Mouse (Mus musculus) ES-Bruce4 (cell line): ENCODE data around the gene Kif6. TPM values are rescaled to one million over a fixed set of nuclear protein-coding genes. Genes with fewer than 3 reads are reported as not detected.

Experiments
- H3K27ac ChIP-seq: 2 replicates; pipeline ENCODE4 v1.5.1; 2012; ENCODE audit warnings: low read length, inconsistent platforms; ENCODE audit not compliant: insufficient read depth
- H3K27me3 ChIP-seq: 2 replicates; pipeline ENCODE4 v1.6.1; 2012; ENCODE audit warnings: mild to moderate bottlenecking, low read length, inconsistent platforms; ENCODE audit not compliant: control insufficient read depth, poor library complexity, insufficient read depth, severe bottlenecking
- H3K36me3 ChIP-seq: 2 replicates; pipeline ENCODE4 v1.6.1; 2012; ENCODE audit warnings: inconsistent platforms, mild to moderate bottlenecking, low read length, moderate library complexity; ENCODE audit not compliant: control insufficient read depth, poor library complexity, insufficient read depth, severe bottlenecking
- H3K4me1 ChIP-seq: one replicate; pipeline ENCODE4 v1.8.1; 2011; ENCODE audit warnings: low read length; ENCODE audit not compliant: control insufficient read depth, insufficient read depth
- H3K4me3 ChIP-seq: 2 replicates; pipeline ENCODE4 v1.5.1; 2011; ENCODE audit warnings: low read depth, mild to moderate bottlenecking, low read length
- H3K9ac ChIP-seq: 2 replicates; pipeline ENCODE4 v1.6.1; 2012; ENCODE audit warnings: low read depth, mild to moderate bottlenecking, inconsistent platforms; ENCODE audit not compliant: poor library complexity, severe bottlenecking
- H3K9me3 ChIP-seq: replicated peaks from 2 replicates; pipeline ENCODE4 v1.6.1; 2012; ENCODE audit warnings: mild to moderate bottlenecking, low read length, inconsistent platforms; ENCODE audit not compliant: control insufficient read depth, poor library complexity, insufficient read depth, severe bottlenecking
- CTCF ChIP-seq: IDR thresholded peaks from one replicate; pipeline ENCODE4 v1.8.1; 2011; ENCODE audit warnings: low read depth, low read length
- EP300 ChIP-seq: IDR thresholded peaks from 2 replicates; pipeline ENCODE4 v1.6.1; 2011; ENCODE audit warnings: low read depth, low read length; ENCODE audit not compliant: insufficient read depth
- POLR2A ChIP-seq: IDR thresholded peaks from one replicate; pipeline ENCODE4 v1.8.1; 2011; ENCODE audit warnings: low read length; ENCODE audit not compliant: insufficient read depth
- polyA plus RNA-seq: library from polyadenylated mRNA; stranded (reverse); fragments of >200 nt; gene quantifications from 2 replicates; pipeline ENCODE4 v1.2.4, GENCODE M21; 2011; ENCODE audit warnings: low read depth; ENCODE audit not compliant: missing spikeins, insufficient read depth, insufficient read length

Gene Kif6
- polyA plus RNA-seq, 1 experiment, result 2.3 TPM

DNA sequence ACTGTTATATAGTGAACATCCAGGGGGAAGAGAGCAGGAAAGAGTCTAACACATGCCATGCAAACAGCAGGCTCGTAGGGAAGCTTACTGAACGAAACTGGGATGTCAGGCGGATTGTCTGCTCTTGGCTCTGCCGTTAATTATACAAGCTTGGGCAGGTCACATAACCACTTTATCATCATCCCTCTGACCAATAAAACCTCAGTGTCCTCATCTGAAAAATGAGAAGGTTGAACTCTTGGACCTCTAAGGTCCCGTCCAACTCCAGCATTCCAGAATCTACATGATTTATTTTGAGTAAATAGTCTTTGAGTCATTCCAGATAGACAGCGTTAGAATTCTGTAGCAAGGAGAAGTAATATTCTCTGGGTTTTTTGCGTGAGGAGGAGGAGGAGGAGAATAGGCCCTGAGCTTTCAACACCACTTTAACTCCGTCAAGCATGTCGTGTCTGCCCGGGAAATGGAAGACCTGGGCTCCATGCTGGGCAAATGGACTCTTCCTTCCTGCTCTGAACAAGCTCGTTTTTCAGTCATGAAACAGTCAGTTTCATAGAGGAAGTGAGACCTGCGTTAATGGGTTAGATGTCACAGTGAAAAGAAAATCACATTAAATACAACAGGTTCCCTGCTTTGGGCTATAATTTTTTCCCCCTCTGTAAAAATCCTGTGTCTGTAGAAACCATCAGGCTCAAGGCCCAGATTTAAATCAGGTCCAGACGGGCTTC, 162.3 kb downstream of the Kif6 start:
- Histone ChIP-seq H3K9ac (no peak overlapping the region), H3K36me3 (no peaks in the 10 kb centered on the region), H3K27me3 (no peaks in the 10 kb centered on the region; the same call in 1 of the 2 replicates), H3K27ac (no peak overlapping the region), H3K4me1 (no peaks in the 10 kb centered on the region), H3K4me3 (no peak overlapping the region), H3K9me3 (peaks cover 9% of the 10 kb centered on the region; the same call in 1 of the 2 replicates)
- TF ChIP-seq POLR2A (no peak), EP300 (no peak), CTCF (no peak)

DNA sequence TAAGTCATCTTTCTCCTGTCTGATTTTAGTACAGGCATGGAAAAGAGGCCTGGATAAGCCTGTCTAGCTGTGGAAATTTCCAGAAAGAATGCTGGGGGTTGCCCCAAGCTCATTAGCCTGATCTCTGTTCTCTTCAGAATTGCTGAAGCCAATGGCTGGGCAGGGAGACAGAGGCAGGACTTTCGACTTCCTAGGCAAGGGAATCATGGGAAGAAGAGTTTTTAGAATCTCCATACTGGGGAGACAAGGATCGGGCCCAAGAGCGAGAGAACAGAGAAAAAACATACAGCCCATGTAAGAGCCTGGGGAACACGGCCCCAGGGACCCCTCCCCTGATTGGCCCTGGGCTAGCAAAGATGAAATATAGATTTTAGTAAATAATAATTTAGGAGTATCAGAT, 164.1 kb downstream of the Kif6 start:
- Histone ChIP-seq H3K27ac (no peak overlapping the region), H3K4me1 (no peaks in the 10 kb centered on the region), H3K4me3 (no peak overlapping the region), H3K27me3 (no peaks in the 10 kb centered on the region; the same call in 1 of the 2 replicates), H3K9me3 (peaks cover 9% of the 10 kb centered on the region; the same call in 1 of the 2 replicates), H3K36me3 (no peaks in the 10 kb centered on the region), H3K9ac (no peak overlapping the region)
- TF ChIP-seq POLR2A, result no peak

DNA sequence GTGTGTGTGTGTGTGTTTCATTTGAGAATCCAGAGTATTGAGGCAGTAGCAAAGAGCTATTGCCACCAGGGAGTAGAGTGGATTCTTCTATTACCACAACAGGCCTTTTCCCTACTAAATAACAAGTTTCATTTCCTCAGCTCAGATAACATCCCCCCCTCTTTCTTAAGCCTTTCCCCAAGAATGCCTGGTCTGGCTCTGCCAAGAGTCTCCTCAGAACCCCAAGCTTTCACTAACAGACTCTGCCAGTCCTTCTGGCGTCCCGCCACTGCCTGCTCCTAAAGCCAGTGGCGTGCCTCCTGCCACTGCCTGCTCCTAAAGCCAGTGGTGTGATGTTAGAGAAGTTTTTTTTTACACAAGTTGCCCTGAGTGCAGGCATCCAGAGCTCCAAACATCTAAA, 164.6 kb downstream of the Kif6 start:
- Histone ChIP-seq H3K9ac (no peak overlapping the region), H3K4me3 (no peak overlapping the region), H3K27ac (no peak overlapping the region), H3K27me3 (no peaks in the 10 kb centered on the region; the same call in 1 of the 2 replicates), H3K36me3 (no peaks in the 10 kb centered on the region), H3K9me3 (peaks cover 9% of the 10 kb centered on the region; the same call in 1 of the 2 replicates), H3K4me1 (no peaks in the 10 kb centered on the region)
- no peak for TF ChIP-seq POLR2A
- TF ChIP-seq CTCF, result no peak
- no peak for TF ChIP-seq EP300

DNA sequence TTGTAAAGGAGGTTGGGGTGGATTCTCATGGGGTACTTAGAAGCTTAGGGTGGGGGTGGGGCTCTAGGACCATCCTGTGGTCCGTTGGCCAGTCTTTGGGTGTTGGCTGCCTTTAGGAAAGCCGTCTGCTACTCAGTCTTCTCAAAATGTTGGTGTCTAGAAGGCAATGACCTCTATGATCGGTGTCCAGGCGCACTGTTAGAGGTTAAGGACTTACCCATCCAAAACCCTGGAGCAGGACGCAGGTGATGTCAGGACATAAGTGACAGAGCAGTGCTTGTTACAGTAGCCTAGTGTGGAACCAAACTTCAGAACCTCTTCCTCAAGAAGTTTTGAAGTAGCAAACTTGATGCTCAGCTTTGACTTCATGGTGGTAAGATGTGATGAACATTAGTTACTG, 170.9 kb downstream of the Kif6 start:
- no peak overlapping the region for H3K27ac ChIP-seq
- no peak for TF ChIP-seq POLR2A
- no peak for TF ChIP-seq EP300
- no peak for TF ChIP-seq CTCF
- no peaks in the 10 kb centered on the region; the same call in 1 of the 2 replicates for H3K27me3 ChIP-seq
- H3K36me3 ChIP-seq, result no peaks in the 10 kb centered on the region
- no peak overlapping the region for H3K4me3 ChIP-seq
- H3K4me1 ChIP-seq, result no peaks in the 10 kb centered on the region
- H3K9ac ChIP-seq, result no peak overlapping the region
- H3K9me3 ChIP-seq, result peaks cover 5% of the 10 kb centered on the region; the same call in 1 of the 2 replicates

DNA sequence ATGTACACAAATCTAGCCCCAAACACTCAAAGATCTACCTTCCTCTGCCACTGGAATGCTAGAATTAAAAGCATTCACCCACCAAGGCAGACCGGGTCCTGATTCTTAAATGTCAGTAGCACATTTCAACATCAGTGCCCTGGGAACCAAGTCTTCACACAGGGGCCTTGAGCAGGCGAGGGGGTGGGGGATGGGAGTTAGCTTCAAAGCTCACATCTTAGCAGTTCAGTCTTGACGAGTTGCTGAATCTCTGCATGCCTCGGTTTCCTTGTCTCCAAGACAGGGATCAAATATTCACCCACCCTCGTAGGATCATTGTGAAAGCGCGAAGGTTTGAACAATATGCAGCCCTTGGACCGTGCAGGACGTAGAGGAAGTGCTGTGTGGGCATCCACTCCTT, 172.4 kb downstream of the Kif6 start:
- Histone ChIP-seq H3K9ac (no peak overlapping the region), H3K27me3 (no peaks in the 10 kb centered on the region), H3K36me3 (no peaks in the 10 kb centered on the region), H3K9me3 (no peaks in the 10 kb centered on the region), H3K4me1 (no peaks in the 10 kb centered on the region), H3K4me3 (no peak overlapping the region), H3K27ac (no peak overlapping the region)
- no peak for TF ChIP-seq POLR2A
- TF ChIP-seq CTCF, result no peak
- TF ChIP-seq EP300, result no peak

DNA sequence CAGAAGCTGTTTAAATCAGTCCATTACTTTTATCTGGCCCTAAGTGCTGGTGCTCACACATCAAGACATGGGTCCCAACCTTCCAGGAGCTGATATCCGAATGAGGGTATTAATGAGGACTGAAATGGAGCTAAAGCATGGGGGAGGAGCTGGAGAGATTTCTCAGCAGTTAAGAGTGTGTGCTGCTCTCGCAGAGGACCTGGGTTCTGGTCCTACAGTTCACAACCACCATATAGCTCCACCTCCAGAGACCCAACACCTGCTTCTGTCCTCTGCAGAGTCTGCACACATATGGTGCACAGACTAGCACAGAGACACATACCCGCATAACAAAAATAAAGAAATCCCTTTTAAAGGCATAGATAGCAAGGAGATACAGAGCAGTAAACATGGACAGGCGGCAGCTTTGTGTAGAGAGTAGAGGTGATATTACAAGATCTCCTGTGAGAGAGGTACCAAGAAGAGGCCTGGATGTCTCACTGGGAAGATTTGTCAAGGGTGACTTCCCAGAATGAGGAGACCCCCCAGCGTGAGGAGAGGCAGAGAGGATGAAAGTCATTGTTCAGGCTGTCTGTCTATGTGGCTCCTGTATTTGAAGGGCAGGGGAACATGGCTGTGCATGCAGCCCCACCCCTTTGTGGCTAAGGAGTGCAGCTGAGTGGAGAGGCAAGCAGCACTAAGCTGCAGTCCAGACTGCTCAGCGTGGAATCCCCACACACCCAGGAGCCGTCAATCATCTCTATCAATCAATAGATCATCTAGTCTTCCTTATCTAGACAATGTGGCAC, 173.4 kb downstream of the Kif6 start:
- H3K9ac ChIP-seq, result no peak overlapping the region
- TF ChIP-seq CTCF, result no peak
- no peak for TF ChIP-seq EP300
- no peak for TF ChIP-seq POLR2A
- H3K9me3 ChIP-seq, result no peaks in the 10 kb centered on the region
- no peaks in the 10 kb centered on the region for H3K36me3 ChIP-seq
- H3K4me1 ChIP-seq, result no peaks in the 10 kb centered on the region
- no peak overlapping the region for H3K4me3 ChIP-seq
- H3K27ac ChIP-seq, result no peak overlapping the region
- H3K27me3 ChIP-seq, result no peaks in the 10 kb centered on the region
